Mouse (Mus musculus): ENCODE measurements around the gene Tspoap1. TPM values are rescaled to one million over a fixed set of nuclear protein-coding genes. Genes with fewer than 3 reads are reported as not detected.
A peak's percentile ranks its signal among the peaks of the same experiment; 100 is the strongest.

Tspoap1 gene
- polyA plus RNA-seq, 1 experiment from 2014 or later, result 38.4 TPM

- WGBS, result 2% methylated on average over 31 of the region's 31 CpGs
- Histone ChIP-seq H3K36me3 (ENCODE audit: control insufficient read depth, insufficient read depth, low read length) (peaks cover 2% of the 10 kb centered on the region; the same call in 1 of the 2 replicates), H3K27ac (ENCODE audit: low read depth, low read length) (peak overlapping the region; percentile 81), H3K9me3 (ENCODE audit: control insufficient read depth, low read length) (no peaks in the 10 kb centered on the region), H3K27me3 (replicated peaks; ENCODE audit: control insufficient read depth, insufficient read depth, low read length) (peaks cover 3% of the 10 kb centered on the region; the same call in 1 of the 2 replicates), H3K9ac (ENCODE audit: low read depth, low read length) (peak overlapping the region; percentile 70), H3K4me2 (ENCODE audit: low read length) (peak overlapping the region; percentile 93), H3K4me3 (ENCODE audit: low read length) (peak overlapping the region; percentile 74), H3K4me1 (ENCODE audit: control insufficient read depth, insufficient read depth, low read depth, low read length) (peaks cover 16% of the 10 kb centered on the region)
- peak; percentile 48 for ATAC-seq
Observed at GRCm38 (mm10) chr11:87736647-87737134, 23.6 kb upstream of the Tspoap1 start.

- Histone ChIP-seq H3K27me3 (replicated peaks; ENCODE audit: control insufficient read depth, insufficient read depth, low read length) (peaks cover 3% of the 10 kb centered on the region; the same call in 1 of the 2 replicates), H3K27ac (ENCODE audit: low read depth, low read length) (peak within 1 kb of the TSS; percentile 81), H3K9ac (ENCODE audit: low read depth, low read length) (peak within 1 kb of the TSS; percentile 82), H3K4me2 (ENCODE audit: low read length) (peak within 1 kb of the TSS; percentile 99), H3K9me3 (ENCODE audit: control insufficient read depth, low read length) (no peaks in the 10 kb centered on the region), H3K36me3 (ENCODE audit: control insufficient read depth, insufficient read depth, low read length) (peaks cover 6% of the 10 kb centered on the region; the same call in 1 of the 2 replicates), H3K4me1 (ENCODE audit: control insufficient read depth, insufficient read depth, low read depth, low read length) (peaks cover 16% of the 10 kb centered on the region), H3K4me3 (ENCODE audit: low read length) (peak within 1 kb of the TSS; percentile 74)
- peak; percentile 96 for ATAC-seq
- under 1% methylated on average over 56 of the region's 57 CpGs for WGBS
Observed at GRCm38 (mm10) chr11:87737175-87737740, 23.1 kb upstream of the Tspoap1 start, which contains the start of gene Supt4a. Supt4a (plus strand) TSS chr11:87737552.

DNA sequence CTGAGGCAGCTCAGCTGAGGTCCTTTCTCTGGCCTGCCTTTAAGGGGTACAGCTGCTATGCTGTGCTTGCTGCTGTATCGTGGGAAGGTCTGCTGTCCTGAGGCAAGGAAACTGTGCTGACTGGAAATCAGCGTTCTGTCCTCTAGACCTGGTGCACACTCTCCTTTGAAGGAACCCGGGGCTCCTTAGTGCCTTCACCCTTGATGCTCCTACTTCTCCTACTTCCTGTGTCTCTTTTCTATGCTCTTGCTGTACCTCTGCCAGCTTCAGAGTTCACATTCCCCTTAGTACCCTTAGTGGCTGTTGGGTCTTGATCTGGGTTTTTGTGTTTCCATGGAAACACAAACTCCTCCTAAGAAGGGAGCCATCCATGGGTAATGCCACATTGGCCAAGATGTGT, 16.6 kb upstream of the Tspoap1 start:
- Histone ChIP-seq H3K9ac (ENCODE audit: low read depth, low read length) (no peak overlapping the region), H3K4me3 (ENCODE audit: low read length) (no peak overlapping the region), H3K9me3 (ENCODE audit: control insufficient read depth, low read length) (no peaks in the 10 kb centered on the region), H3K36me3 (ENCODE audit: control insufficient read depth, insufficient read depth, low read length) (peaks cover 18% of the 10 kb centered on the region), H3K4me1 (ENCODE audit: control insufficient read depth, insufficient read depth, low read depth, low read length) (no peaks in the 10 kb centered on the region), H3K27me3 (replicated peaks; ENCODE audit: control insufficient read depth, insufficient read depth, low read length) (no peaks in the 10 kb centered on the region), H3K4me2 (ENCODE audit: low read length) (no peak overlapping the region), H3K27ac (ENCODE audit: low read depth, low read length) (no peak overlapping the region)
- no peak for ATAC-seq
- 91% methylated on average over 3 of the region's 3 CpGs for WGBS

DNA sequence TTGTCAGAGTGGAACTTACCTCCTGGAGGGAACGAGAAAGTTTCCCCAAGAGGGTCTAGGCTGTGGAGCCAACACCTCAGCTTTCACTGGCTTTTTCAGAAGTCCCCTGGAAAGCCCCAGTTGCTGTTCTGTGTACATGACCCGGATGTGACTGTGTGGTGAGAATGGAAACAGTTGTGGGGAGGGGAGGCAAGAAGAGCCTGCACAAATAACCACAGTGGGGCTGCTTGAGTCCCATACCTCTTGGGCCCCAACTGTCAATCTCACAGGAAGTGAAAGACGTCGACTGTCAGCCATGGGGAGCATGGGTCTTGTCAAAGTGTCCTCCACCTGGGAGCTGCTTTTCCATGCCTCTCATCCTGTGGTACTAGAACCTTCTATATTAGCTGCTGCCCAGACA, 15.4 kb upstream of the Tspoap1 start:
- no peaks in the 10 kb centered on the region for H3K9me3 ChIP-seq (ENCODE audit: control insufficient read depth, low read length)
- ATAC-seq, result no peak
- H3K4me3 ChIP-seq (ENCODE audit: low read length), result no peak overlapping the region
- WGBS, result 81% methylated on average over 4 of the region's 4 CpGs
- H3K27ac ChIP-seq (ENCODE audit: low read depth, low read length), result no peak overlapping the region
- H3K4me2 ChIP-seq (ENCODE audit: low read length), result no peak overlapping the region
- H3K36me3 ChIP-seq (ENCODE audit: control insufficient read depth, insufficient read depth, low read length), result peaks cover 16% of the 10 kb centered on the region
- H3K9ac ChIP-seq (ENCODE audit: low read depth, low read length), result no peak overlapping the region
- H3K27me3 ChIP-seq (replicated peaks; ENCODE audit: control insufficient read depth, insufficient read depth, low read length), result no peaks in the 10 kb centered on the region; the same call in 1 of the 2 replicates
- H3K4me1 ChIP-seq (ENCODE audit: control insufficient read depth, insufficient read depth, low read depth, low read length), result no peaks in the 10 kb centered on the region

- WGBS, result 81% methylated on average over 9 of the region's 9 CpGs
- H3K4me3 ChIP-seq (ENCODE audit: low read length), result no peak overlapping the region
Observed at GRCm38 (mm10) chr11:87745632-87746555, 14.4 kb upstream of the Tspoap1 start.

GRCm38 (mm10) chr11:87747312-87747711, 13.0 kb upstream of the Tspoap1 start:
- Histone ChIP-seq H3K27me3 (replicated peaks; ENCODE audit: control insufficient read depth, insufficient read depth, low read length) (no peaks in the 10 kb centered on the region; the same call in 1 of the 2 replicates), H3K4me1 (ENCODE audit: control insufficient read depth, insufficient read depth, low read depth, low read length) (no peaks in the 10 kb centered on the region), H3K27ac (ENCODE audit: low read depth, low read length) (no peak overlapping the region), H3K9ac (ENCODE audit: low read depth, low read length) (no peak overlapping the region), H3K9me3 (ENCODE audit: control insufficient read depth, low read length) (no peaks in the 10 kb centered on the region), H3K36me3 (ENCODE audit: control insufficient read depth, insufficient read depth, low read length) (peaks cover 12% of the 10 kb centered on the region), H3K4me2 (ENCODE audit: low read length) (no peak overlapping the region), H3K4me3 (ENCODE audit: low read length) (no peak overlapping the region)
- no peak for ATAC-seq
- WGBS, result 90% methylated on average over 4 of the region's 5 CpGs

More at GRCm38 (mm10) chr11:87745632-87746555, 14.4 kb upstream of the Tspoap1 start:
- no peaks in the 10 kb centered on the region; the same call in 1 of the 2 replicates for H3K27me3 ChIP-seq (replicated peaks; ENCODE audit: control insufficient read depth, insufficient read depth, low read length)
- no peak overlapping the region for H3K9ac ChIP-seq (ENCODE audit: low read depth, low read length)
- no peak for ATAC-seq
- no peak overlapping the region for H3K4me2 ChIP-seq (ENCODE audit: low read length)
- H3K4me1 ChIP-seq (ENCODE audit: control insufficient read depth, insufficient read depth, low read depth, low read length), result no peaks in the 10 kb centered on the region
- no peak overlapping the region for H3K27ac ChIP-seq (ENCODE audit: low read depth, low read length)
- H3K36me3 ChIP-seq (ENCODE audit: control insufficient read depth, insufficient read depth, low read length), result peaks cover 16% of the 10 kb centered on the region
- H3K9me3 ChIP-seq (ENCODE audit: control insufficient read depth, low read length), result no peaks in the 10 kb centered on the region

DNA sequence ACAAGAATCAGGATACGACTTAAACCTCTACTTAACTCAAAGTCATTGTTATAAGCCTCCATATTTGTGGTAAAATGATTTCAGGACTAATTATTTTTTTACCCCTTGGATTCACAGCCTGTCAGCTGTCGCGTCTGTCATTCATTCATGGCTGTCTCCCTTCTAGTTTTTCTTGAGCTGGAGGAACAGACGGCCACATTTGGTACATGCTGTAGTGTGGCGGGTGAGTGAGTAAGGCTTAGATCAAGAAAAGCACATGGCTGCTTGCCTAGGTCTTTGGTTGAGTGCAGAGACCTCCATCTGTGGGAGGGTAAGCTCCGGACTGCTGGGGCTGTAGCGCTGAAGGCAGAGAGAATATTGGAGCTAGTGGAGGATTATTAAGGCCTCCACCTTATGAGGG, 12.6 kb upstream of the Tspoap1 start:
- Histone ChIP-seq H3K4me1 (ENCODE audit: control insufficient read depth, insufficient read depth, low read depth, low read length) (no peaks in the 10 kb centered on the region), H3K27ac (ENCODE audit: low read depth, low read length) (no peak overlapping the region), H3K4me3 (ENCODE audit: low read length) (no peak overlapping the region), H3K4me2 (ENCODE audit: low read length) (no peak overlapping the region), H3K9me3 (ENCODE audit: control insufficient read depth, low read length) (no peaks in the 10 kb centered on the region), H3K9ac (ENCODE audit: low read depth, low read length) (no peak overlapping the region), H3K27me3 (replicated peaks; ENCODE audit: control insufficient read depth, insufficient read depth, low read length) (no peaks in the 10 kb centered on the region; the same call in 1 of the 2 replicates), H3K36me3 (ENCODE audit: control insufficient read depth, insufficient read depth, low read length) (peaks cover 12% of the 10 kb centered on the region)
- ATAC-seq, result no peak
- 93% methylated on average over 7 of the region's 7 CpGs for WGBS

DNA sequence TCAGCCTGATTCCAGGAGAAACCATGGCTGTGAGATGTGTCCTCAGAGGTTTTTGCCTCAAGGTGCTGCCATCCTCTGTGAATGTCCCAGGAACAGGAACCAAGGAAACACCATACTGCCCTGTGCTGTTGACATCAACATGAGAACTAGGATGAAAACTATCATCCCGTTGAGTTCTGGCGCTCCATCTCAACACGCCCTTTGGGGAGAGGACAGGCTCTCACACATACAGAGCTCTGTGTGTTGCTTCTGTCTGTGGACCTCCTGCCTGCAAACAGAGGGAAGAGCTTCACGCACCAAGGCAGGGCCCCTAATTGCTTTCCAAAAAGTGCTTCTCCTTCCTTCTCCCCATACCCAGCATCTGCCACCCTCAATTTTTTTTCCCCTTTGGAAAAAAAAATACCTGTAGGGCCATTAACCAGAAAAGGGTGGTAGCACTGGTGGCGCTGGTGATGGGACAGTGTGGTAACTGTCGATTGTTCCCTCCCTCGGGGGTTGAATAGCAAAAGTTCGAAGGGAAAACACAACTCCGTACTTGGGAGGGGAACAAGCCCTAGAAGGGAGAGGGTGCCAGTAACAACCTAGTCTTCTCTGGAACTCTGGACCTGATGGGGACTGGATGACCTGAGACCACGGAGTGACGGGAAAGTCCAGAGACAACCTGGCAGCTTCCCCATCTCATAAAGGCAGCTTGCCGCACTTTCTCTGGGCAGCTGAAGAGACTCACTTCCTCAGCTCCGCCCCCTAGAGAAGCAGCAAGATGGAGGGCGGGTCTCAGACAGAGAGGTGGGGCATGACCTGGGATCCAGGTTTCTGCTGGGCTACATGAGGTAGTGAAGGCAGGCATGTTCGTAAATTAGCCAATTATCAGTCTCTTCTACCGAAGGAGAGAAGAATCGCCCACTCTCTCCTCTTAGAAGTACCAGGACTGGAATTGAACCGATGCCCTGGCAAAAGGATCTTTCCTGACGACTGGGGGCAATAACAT, 11.9 kb upstream of the Tspoap1 start:
- Histone ChIP-seq H3K9ac (ENCODE audit: low read depth, low read length) (no peak overlapping the region), H3K27me3 (replicated peaks; ENCODE audit: control insufficient read depth, insufficient read depth, low read length) (no peaks in the 10 kb centered on the region; the same call in 1 of the 2 replicates), H3K36me3 (ENCODE audit: control insufficient read depth, insufficient read depth, low read length) (peaks cover 12% of the 10 kb centered on the region), H3K9me3 (ENCODE audit: control insufficient read depth, low read length) (no peaks in the 10 kb centered on the region), H3K4me3 (ENCODE audit: low read length) (no peak overlapping the region), H3K27ac (ENCODE audit: low read depth, low read length) (no peak overlapping the region), H3K4me2 (ENCODE audit: low read length) (no peak overlapping the region), H3K4me1 (ENCODE audit: control insufficient read depth, insufficient read depth, low read depth, low read length) (no peaks in the 10 kb centered on the region)
- ATAC-seq, result no peak
- WGBS, result 39% methylated on average over 19 of the region's 19 CpGs
